Mouse (Mus musculus) forelimb bud, embryonic 11.5 days (tissue): ENCODE data around the gene Zfp575.

Experiments
- DNase-seq: peaks from one replicate; pipeline ENCODE4 v3.0.0-alpha.2; 2012; ENCODE audit warnings: low read depth, low spot score

Zfp575 gene

DNA sequence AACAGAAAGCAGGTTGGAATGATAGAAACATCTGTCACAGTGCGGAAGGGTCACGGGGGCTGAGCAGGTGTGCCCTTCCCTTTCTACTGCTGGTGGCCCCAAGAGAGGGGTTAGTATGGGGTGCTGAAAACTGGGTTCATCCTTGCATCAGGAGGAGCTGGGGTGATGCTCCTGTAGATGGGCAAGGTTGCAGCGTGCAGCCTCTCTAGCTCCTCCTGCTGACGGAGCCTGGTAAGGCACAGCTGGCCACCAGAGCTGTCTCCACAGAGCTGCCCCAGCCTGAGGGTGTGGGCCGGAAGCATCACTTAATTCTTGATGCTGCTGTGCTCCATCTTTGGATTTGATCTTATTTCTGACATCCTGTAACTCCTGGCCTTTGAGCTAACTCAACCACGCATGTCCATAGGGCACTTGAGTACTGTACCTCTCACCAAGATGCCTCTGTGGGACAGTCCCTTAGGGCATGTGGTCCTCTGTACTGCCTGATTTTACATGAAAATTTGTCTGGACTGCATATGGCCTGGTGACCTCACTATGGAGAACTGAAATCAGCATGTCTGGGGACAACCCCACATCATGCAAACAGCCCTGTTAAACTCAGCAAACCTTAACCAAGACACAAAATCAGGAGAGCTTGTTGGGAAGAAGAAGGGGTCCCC, 22.7 kb downstream of the Zfp575 start:
- DNase-seq, result peak; percentile 63

DNA sequence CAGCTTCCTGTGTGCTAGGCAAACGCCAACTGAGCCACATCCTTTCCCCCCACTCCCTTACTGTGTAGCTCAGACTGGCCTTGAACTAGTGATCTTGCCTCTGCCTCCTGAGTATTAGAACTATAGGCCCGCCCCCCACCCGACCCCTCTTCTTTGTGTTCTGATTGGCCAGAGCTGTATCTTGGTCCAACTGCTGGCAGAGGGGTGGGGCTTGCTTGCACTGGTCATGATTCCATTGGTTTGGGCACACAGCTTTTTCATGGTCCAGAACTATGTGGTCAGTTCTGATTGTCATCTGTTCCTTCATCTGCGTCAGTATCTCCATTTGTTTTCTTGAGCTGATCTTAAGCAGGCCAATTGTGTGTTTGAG, 23.6 kb downstream of the Zfp575 start:
- DNase-seq, result no peak

DNA sequence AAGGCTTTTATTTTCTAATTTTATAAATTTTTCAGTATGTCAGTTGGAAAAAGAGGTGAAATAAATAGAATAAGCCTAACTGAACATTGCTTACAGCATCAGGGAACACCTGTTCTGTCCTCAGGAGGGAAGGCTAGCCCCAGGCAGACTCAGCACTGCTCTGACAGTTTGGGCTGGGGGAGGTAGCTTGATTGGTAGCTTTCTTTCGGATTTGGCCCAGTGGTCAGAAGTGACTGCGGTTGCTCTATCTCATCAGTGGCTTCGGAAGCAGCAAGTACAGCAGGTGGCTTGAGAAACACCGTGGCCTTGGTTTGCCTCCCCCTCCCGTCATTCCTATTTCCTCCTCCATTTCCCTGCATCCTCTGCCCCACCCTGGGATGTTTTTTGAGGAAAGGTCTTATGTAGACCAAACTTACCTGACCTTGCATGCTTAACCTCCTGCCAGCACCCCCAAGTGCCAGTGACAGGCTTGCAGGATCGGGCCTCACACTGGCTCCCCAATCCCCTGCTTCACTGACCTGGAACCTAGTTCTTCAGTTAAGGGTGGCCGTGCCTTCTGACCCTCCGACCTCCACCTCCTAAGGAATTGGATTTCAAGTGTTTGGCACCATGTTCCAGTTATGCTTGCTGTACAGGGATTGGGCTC, 24.1 kb downstream of the Zfp575 start:
- no peak for DNase-seq

DNA sequence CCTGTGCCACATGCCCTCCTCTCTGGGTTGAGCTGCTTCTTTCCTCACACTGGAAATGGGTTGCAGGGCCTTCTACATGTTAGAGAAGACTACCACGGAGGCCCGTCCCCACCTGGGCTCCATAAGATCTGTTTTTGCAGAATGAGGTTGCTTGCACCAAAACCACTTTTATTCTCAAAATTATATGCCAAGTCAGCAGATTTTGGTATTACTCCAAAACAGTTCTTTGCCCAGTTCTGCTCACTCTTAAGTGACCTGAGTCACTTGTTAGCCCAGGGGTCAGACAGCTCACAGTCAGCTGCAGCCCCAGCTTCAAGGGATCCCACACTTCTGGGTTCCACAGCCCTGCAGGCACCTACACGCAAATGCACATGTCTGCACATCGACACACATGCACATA, 26.0 kb downstream of the Zfp575 start:
- no peak for DNase-seq

DNA sequence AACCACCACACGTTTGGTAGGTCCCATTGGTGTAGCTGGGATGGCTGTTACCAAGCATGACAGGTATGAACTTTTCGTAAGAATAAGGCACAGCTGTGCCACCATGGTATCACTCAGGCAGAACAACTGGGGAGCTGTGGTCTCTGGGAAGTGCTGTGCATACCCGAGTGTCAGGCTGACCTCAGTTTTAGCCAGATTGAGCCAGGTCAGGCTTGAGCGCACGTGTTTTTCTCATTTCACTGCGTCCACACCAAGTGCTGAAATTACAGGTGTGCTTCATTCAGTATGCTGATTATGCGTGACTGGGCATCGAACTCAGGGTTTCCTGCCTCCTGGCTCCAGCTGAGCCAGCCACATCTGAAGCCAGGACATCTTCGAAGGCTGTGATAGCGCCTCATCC, 31.7 kb downstream of the Zfp575 start:
- no peak for DNase-seq

DNA sequence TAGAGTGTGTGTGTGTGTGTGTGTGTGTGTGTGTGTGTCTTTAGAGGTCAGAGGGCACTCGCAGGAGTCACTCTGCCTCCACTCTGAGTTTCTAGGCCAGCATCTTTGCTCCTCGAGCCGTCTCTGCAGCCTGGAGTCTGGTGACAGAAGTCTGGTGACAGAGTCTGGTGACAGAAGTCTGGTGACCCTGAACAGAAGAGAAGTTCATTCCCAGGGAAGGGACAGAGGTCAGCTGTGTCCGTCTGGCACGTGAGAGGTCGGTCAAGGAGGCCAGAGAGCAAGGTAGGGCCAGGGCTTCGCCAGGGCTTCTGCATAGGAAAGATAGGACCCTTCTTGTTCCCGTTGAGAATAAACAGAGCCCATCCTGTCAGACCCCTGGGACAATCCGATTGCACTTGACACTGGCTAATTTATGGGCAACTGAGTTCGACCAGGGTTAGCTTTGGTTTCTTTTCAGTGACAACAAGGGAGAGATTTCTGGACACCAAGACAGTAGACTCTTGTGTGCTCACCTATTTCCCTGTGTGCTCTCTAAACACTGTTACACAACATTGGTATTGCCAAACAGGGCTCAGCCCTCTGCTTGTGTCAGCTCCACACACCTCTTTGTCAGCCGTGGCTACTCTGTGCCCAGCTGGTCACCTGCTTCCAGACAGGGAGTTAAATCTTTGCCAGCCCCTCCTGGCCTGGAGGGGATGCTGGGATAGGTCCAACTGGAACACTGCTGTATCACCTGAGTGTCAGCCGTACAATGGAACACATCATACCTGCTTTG, 35.3 kb downstream of the Zfp575 start:
- DNase-seq, result no peak

DNA sequence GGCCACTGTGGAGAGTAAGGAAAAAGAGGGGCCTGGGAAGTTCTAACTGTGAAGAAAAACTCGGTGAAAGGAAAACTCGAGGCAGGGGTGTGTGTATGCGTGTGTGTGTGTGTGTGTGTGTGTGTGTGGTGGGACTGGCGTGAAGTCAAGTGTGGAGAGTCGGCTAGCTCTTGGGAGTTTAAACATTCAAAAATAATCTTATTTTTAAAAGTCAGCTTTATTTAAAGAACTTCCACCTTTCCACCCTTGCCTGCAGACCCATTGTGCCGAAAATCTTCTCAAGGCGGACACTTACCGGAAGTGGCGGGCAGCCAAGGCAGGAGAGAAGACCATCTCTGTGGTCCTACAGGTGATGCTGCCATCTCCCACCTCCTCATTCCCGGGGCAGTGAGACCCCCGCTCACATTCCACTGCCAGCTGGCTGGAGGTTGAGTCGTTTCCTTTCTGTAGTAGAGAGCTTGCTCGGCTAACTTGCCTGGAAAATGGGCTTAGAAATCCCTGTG, 39.9 kb downstream of the Zfp575 start:
- DNase-seq, result no peak

DNA sequence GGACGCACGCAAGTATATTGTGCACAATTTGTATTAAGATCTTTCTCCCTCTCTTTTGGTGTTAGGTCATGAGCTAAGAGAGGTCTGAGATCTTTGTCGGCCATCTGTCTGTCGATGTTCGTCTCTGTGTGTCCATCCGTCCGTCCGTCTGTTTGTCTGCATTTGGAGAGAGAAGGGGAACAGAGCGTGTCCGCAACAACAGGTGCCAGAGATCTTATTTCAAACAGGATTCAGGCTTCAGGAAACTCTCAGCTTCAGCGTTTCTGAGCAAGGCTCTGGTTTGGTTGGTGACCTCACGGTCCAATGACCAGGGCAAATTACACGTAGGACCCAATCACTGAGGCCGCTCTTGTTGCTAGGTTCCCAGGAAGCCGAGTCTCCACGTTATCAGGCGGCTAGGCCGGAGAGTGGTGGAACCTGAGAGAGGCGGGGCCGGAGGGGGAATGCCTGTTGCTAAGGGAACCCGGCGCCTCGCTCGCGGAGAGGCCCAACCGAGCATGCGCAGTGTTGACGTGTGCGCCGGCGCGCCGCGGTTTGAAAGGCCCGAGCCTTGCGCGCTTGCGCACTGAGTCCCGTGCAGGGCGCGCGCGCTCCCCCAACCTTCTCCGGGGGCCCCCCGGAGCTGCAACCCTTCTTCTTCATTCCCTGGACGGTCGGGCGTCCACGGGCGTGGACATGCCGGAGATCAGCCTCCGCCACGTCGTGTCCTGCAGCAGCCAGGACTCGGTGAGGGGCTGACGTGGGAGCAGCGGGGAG, 40.6 kb downstream of the Zfp575 start:
- peak; percentile 99 for DNase-seq

DNA sequence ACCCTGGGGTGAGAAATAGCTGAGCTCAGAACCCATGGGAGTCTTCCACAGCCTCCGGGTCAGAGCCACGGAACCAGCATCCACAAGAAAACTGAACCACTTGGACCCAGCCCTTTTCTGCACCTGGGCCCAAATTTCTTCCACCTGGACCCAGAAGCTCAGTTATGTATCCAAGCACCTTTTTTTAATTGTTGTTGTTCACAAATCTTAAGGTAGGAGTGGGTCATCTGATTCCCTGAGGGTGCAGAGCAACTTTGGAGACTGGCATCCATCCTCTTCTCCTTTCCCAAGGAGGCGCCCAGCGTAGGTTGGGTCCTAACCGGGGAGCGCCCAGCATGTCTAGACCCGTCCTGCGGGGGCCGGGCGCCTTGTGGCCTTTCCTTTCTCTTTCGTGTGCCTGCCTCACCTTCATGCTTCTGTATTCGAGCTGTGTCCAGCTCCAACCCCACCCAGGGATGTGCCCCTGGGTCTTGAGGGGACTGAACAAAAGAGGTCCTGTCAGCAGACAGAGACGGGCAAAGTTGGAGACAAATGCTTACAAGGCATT, 41.3 kb downstream of the Zfp575 start, which contains the start of the genes Pinlyp and Xrcc1:
Gene Pinlyp, minus strand, starts transcription at position 51 of the 547 bp plus-strand sequence.
Gene Xrcc1, plus strand, starts transcription at position 222 of the 547 bp plus-strand sequence.
- DNase-seq, result no peak

DNA sequence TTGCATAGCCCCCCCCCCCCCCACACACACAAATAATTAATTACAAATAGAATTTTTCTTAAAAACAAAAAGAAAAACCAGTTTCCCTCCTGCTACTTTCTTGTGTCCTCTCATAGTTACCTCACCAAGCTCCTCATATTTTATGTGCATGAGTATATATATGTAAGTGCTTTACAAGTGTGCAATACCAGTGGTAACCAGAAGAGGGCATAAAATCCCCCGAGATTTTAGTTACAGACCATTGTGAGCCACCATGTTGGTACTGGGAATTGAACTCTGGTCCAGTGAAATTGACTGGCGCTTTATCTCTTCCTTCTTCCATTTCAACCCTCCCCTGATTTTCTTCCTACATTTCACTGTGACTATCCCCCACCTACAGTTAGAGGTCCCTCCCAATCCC, 42.9 kb downstream of the Zfp575 start:
- no peak for DNase-seq

DNA sequence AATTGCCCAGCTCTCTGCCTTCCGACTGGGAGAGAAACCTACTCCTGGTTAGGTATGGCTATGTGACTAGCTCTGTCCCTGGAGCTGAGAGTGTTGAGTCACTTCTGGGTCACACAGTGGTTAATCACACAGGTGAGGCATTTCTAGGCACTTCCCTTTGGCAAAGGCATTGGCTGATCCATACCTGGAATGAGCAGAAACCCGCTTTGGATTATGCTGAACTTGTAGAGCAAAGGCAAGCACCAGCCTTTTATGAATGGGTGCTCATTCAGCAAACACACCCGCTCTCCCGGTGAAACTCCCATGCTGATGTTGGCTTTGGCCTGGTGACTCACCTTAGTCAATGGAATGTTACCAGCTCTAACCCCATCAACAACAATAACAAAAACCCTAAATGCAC, 47.8 kb downstream of the Zfp575 start:
- DNase-seq, result no peak

DNA sequence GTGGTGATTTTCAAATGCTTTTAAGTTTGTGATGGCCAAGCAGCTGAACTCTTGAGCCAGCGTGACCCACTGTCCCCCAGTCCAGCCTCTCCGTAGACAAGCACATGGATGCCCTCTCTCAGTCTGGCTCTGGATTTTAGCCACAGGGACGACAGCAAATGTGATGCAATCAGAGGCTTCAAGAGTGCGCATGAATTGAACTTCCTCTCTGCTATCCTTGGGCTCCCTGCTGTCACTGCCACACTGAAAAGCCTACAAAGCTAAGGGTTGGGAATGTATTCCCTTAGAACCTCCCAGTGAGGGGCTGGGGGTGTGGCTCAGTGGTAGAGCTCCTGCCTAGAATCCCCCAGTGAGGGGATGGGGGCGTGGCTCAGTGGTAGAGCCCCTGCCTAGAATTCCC, 48.7 kb downstream of the Zfp575 start:
- DNase-seq, result no peak

DNA sequence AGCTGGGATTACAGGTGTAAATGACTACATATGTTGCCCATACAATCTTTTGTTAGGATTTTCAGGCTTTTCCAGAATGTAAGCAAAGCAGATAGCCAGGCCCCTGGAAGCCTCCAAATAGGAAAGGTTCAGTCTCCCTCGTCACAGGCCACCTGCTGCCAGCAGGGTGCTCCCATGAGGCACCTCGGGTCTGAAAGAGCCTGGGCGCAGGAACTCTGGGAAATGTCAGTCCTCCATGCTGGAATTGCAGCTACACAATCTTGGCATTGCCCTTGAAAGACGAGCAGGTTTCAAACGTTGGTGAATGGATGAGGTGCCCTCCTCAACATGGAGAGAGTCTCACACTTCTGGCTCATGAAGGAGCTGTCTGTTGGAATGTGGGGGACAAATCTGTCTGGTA, 49.3 kb downstream of the Zfp575 start:
- no peak for DNase-seq

DNA sequence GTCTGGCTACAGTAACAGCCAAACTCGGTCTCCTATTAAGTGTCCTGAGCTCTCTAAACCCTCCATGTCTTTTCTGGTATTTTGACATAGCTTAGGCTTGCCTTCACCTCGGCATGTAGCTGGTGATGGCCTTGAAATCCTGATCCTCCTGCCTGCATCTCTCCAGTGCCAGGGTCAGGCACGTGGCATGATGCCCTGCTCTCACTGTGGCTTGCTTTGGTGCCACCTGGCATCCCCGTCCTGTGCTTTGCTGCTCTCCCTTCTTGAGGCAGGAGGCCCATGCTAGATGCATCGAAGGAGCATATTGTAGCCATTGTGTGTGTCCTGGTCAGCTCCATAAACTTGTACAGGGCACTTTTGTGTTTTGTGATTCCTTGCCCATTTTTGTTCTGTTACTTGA, 49.9 kb downstream of the Zfp575 start:
- no peak for DNase-seq

DNA sequence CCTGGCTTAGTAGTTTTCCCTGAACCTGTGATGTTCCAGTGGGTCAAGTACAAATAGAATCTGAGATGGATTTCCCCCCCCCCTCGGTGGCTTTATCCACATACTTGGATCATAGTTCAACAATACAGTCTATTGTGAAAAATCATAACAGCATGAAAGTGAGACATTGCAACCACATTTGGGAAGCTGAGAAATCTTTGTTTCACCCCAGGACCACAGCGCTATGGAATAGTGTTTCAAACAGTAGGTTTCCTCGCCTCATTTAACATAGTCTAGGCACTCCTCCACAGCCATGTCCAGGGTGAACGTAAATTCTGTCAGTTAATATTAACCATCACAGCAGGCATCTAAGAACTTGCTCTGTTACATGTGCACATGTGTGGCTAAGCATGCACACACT, 50.4 kb downstream of the Zfp575 start:
- no peak for DNase-seq

DNA sequence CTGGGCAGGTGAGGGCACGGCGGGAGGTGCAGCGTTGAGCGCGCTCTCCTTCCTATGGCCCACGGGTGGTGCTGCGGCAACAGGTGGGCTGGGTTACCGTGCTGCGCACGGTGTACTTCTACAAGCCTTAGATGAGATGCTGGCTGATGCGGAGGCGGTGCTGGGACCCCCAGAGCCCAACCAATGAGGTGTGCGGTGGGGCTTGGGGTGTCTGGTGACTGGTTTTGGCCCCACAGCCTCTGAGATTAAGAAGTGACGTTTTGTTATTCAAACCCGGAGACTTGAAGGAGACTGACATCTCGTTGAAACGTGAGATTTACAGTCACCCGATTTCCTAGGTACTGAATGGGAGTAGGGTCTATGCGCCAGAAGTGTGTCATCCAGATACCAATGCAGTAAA, 53.1 kb downstream of the Zfp575 start:
- no peak for DNase-seq
